Mouse (Mus musculus): Measurements from ENCODE around the gene Gyg. TPM values are rescaled to one million over a fixed set of nuclear protein-coding genes. Genes with fewer than 3 reads are reported as not detected.
"Not testable (repeated sequence)": the region's sequence is repeated elsewhere in the genome, so short reads cannot be mapped to it uniquely, and the experiment has no call there.

Gyg gene
- polyA plus RNA-seq, 1 experiment, result 24.6 TPM

GRCm38 (mm10) chr3:20127047-20127595 is 28.0 kb downstream of the Gyg start:
- TF ChIP-seq CTCF (IDR thresholded peaks at IDR 0.05; ENCODE audit: borderline replicate concordance, control insufficient read depth, extremely low read depth, insufficient read depth, low read length, poor library complexity) (no peak), POLR2A (IDR thresholded peaks at IDR 0.05; ENCODE audit: control insufficient read depth, extremely low read depth, insufficient read depth, low read length, poor library complexity) (no peak)
- Histone ChIP-seq H3K4me3 (ENCODE audit: control insufficient read depth, insufficient read depth, low read length) (no peak overlapping the region), H3K27ac (ENCODE audit: control insufficient read depth, insufficient read depth, low read length) (no peak overlapping the region), H3K27me3 (ENCODE audit: control insufficient read depth, insufficient read depth, low read length) (no peaks in the 10 kb centered on the region), H3K4me1 (replicated peaks; ENCODE audit: control insufficient read depth, insufficient read depth, low read length) (no peaks in the 10 kb centered on the region), H3K36me3 (ENCODE audit: control insufficient read depth, insufficient read depth, low read length) (no peaks in the 10 kb centered on the region)
- no peak for DNase-seq
- 87% methylated on average over 2 of the region's 2 CpGs for WGBS

DNA sequence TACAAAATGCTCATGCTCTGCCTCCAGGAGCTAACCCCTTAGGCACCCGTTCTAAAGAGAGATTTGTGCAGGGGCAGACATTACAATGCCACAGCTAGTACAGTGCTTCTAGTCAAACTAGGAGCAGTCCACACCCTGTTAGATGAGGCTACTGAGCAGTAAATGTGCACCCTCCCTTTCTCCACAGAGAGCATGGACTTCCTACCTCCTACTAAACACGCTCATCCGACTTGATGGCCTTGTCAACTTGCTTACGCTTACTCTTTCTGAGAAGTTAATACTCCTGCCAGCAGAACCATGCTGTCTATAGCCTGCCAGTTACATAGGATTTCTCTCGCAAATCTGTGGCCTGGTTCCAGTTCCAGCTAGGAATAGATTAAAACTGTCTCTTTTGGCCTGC is 29.5 kb downstream of the Gyg start:
- no peak for DNase-seq
- Histone ChIP-seq H3K27ac (ENCODE audit: control insufficient read depth, insufficient read depth, low read length) (no peak overlapping the region), H3K27me3 (ENCODE audit: control insufficient read depth, insufficient read depth, low read length) (no peaks in the 10 kb centered on the region), H3K4me3 (ENCODE audit: control insufficient read depth, insufficient read depth, low read length) (no peak overlapping the region), H3K4me1 (replicated peaks; ENCODE audit: control insufficient read depth, insufficient read depth, low read length) (no peaks in the 10 kb centered on the region), H3K36me3 (ENCODE audit: control insufficient read depth, insufficient read depth, low read length) (no peaks in the 10 kb centered on the region)
- TF ChIP-seq POLR2A (IDR thresholded peaks at IDR 0.05; ENCODE audit: control insufficient read depth, extremely low read depth, insufficient read depth, low read length, poor library complexity) (no peak), CTCF (IDR thresholded peaks at IDR 0.05; ENCODE audit: borderline replicate concordance, control insufficient read depth, extremely low read depth, insufficient read depth, low read length, poor library complexity) (no peak)
- 96% methylated on average over 5 of the region's 5 CpGs for WGBS

DNA sequence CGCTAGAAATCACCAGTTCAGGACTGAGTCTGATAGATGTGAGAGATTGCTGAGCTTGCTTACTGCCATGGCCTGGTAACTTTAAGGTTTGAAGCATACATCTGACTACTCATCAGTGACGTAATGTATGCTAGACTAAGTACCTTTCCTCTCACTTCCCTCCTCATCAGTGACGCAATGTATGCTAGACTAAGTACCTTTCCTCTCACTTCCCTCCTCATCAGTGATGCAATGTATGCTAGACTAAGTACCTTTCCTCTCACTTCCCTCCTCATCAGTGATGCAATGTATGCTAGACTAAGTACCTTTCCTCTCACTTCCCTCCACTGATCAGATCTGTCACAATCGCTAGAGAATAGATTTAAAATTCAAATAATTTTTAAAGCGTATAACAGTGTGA is 33.5 kb downstream of the Gyg start:
- not testable (repeated sequence) for DNase-seq; H3K27ac ChIP-seq (ENCODE audit: control insufficient read depth, insufficient read depth, low read length); H3K27me3 ChIP-seq (ENCODE audit: control insufficient read depth, insufficient read depth, low read length); H3K36me3 ChIP-seq (ENCODE audit: control insufficient read depth, insufficient read depth, low read length); H3K4me1 ChIP-seq (replicated peaks; ENCODE audit: control insufficient read depth, insufficient read depth, low read length); H3K4me3 ChIP-seq (ENCODE audit: control insufficient read depth, insufficient read depth, low read length)
- 94% methylated on average over 5 of the region's 5 CpGs for WGBS

DNA sequence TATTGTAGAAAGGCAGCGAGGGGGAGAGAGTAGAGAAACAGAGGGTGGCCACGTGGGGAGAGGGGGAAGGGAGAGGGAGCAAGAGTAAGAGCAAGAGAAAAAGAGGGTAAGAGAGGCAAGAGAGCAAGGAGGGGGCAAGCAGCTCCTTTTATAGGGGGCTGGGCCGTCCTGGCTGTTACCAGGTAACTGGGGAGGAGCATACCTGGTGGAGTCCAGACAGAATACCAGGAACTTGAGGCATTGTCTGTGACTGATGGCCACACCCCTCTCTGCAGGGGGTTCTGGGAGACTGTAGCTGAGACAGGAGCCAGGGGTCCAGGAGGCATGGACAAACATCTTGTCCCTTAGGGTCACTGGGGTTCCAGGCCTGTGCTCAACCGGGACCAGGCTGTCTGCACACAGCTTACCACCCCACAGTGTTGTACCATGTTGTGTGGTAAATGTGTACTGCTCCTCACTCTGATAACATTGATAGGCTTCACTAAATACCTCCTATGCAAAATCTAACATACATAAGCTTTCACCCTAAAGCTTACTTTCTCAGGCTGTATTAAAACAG is 35.4 kb downstream of the Gyg start:
- TF ChIP-seq CTCF (IDR thresholded peaks at IDR 0.05; ENCODE audit: borderline replicate concordance, control insufficient read depth, extremely low read depth, insufficient read depth, low read length, poor library complexity) (no peak), POLR2A (IDR thresholded peaks at IDR 0.05; ENCODE audit: control insufficient read depth, extremely low read depth, insufficient read depth, low read length, poor library complexity) (no peak)
- Histone ChIP-seq H3K27ac (ENCODE audit: control insufficient read depth, insufficient read depth, low read length) (no peak overlapping the region), H3K36me3 (ENCODE audit: control insufficient read depth, insufficient read depth, low read length) (peaks cover 5% of the 10 kb centered on the region), H3K27me3 (ENCODE audit: control insufficient read depth, insufficient read depth, low read length) (no peaks in the 10 kb centered on the region), H3K4me3 (ENCODE audit: control insufficient read depth, insufficient read depth, low read length) (no peak overlapping the region), H3K4me1 (replicated peaks; ENCODE audit: control insufficient read depth, insufficient read depth, low read length) (no peaks in the 10 kb centered on the region)
- DNase-seq, result no peak
- WGBS, result 92% methylated on average over 4 of the region's 4 CpGs

DNA sequence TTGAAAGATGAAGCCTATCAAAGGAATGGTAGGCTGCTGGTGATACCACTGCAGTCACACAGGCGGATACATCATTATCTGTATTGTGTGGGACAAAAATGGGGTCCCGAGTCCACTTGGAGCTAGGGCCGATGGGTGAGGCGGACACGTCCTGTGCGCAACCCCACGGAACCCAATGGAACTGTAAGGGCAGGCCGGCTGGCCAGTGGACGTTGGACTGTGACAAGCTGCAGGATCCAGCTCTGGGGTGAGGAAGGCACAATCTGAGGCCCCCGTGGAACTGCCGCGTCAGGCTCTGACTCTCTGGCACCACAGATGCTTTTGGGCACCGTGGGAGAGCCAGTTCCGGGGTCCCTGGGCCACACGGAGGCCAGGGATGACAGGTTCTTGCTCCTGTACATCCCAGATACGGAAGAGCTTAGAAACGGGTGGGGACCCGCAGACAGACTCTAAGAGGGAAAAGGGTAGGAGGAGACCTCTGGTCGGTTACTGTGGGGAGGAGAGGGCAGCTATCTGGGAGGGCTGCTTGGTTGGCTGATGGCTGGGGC is 36.0 kb downstream of the Gyg start:
- WGBS, result 97% methylated on average over 19 of the region's 19 CpGs
- Histone ChIP-seq H3K27ac (ENCODE audit: control insufficient read depth, insufficient read depth, low read length) (no peak overlapping the region), H3K4me3 (ENCODE audit: control insufficient read depth, insufficient read depth, low read length) (no peak overlapping the region), H3K27me3 (ENCODE audit: control insufficient read depth, insufficient read depth, low read length) (no peaks in the 10 kb centered on the region), H3K4me1 (replicated peaks; ENCODE audit: control insufficient read depth, insufficient read depth, low read length) (no peaks in the 10 kb centered on the region), H3K36me3 (ENCODE audit: control insufficient read depth, insufficient read depth, low read length) (peaks cover 5% of the 10 kb centered on the region)
- TF ChIP-seq CTCF (IDR thresholded peaks at IDR 0.05; ENCODE audit: borderline replicate concordance, control insufficient read depth, extremely low read depth, insufficient read depth, low read length, poor library complexity) (no peak), POLR2A (IDR thresholded peaks at IDR 0.05; ENCODE audit: control insufficient read depth, extremely low read depth, insufficient read depth, low read length, poor library complexity) (no peak)
- no peak for DNase-seq

GRCm38 (mm10) chr3:20111913-20112312 is 43.2 kb downstream of the Gyg start:
- no peak for DNase-seq

GRCm38 (mm10) chr3:20108881-20109280 is 46.2 kb downstream of the Gyg start:
- DNase-seq, result no peak
- WGBS, result 97% methylated on average over 5 of the region's 5 CpGs

More at GRCm38 (mm10) chr3:20111913-20112312, 43.2 kb downstream of the Gyg start:
- Histone ChIP-seq H3K36me3 (ENCODE audit: control insufficient read depth, insufficient read depth, low read length) (peaks cover 47% of the 10 kb centered on the region), H3K27me3 (ENCODE audit: control insufficient read depth, insufficient read depth, low read length) (no peaks in the 10 kb centered on the region), H3K27ac (ENCODE audit: control insufficient read depth, insufficient read depth, low read length) (no peak overlapping the region), H3K4me1 (replicated peaks; ENCODE audit: control insufficient read depth, insufficient read depth, low read length) (no peaks in the 10 kb centered on the region), H3K4me3 (ENCODE audit: control insufficient read depth, insufficient read depth, low read length) (no peak overlapping the region)
- TF ChIP-seq POLR2A (IDR thresholded peaks at IDR 0.05; ENCODE audit: control insufficient read depth, extremely low read depth, insufficient read depth, low read length, poor library complexity) (no peak), CTCF (IDR thresholded peaks at IDR 0.05; ENCODE audit: borderline replicate concordance, control insufficient read depth, extremely low read depth, insufficient read depth, low read length, poor library complexity) (no peak)
- WGBS, result 97% methylated on average over 2 of the region's 2 CpGs

More at GRCm38 (mm10) chr3:20108881-20109280, 46.2 kb downstream of the Gyg start:
- H3K36me3 ChIP-seq (ENCODE audit: control insufficient read depth, insufficient read depth, low read length), result peaks cover 51% of the 10 kb centered on the region
- H3K4me3 ChIP-seq (ENCODE audit: control insufficient read depth, insufficient read depth, low read length), result no peak overlapping the region
- H3K27me3 ChIP-seq (ENCODE audit: control insufficient read depth, insufficient read depth, low read length), result no peaks in the 10 kb centered on the region
- H3K4me1 ChIP-seq (replicated peaks; ENCODE audit: control insufficient read depth, insufficient read depth, low read length), result no peaks in the 10 kb centered on the region
- no peak overlapping the region for H3K27ac ChIP-seq (ENCODE audit: control insufficient read depth, insufficient read depth, low read length)
- TF ChIP-seq CTCF (IDR thresholded peaks at IDR 0.05; ENCODE audit: borderline replicate concordance, control insufficient read depth, extremely low read depth, insufficient read depth, low read length, poor library complexity), result no peak
- TF ChIP-seq POLR2A (IDR thresholded peaks at IDR 0.05; ENCODE audit: control insufficient read depth, extremely low read depth, insufficient read depth, low read length, poor library complexity), result no peak

All from thymus, adult 2 months (tissue).